Mouse (Mus musculus): ENCODE data around the gene Nckap5l.

Gene Nckap5l

DNA sequence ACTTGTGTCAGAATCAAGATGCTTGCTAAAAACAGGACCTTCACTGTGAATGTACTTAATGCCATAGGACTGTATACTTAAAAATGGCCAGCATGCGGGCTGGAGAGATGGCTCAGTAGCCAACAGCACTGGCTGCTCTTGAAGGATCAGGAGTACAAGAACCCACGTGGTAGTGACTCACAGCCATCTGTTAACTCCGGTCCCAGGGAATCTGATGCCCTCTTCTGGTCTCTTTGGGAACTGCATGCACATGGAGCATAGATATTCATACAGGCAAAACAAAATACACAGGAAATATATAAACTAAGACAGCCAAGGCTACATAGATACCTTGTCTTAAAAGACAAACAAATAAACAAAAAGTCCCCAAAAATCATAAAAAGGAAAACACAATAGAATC, 11.5 kb upstream of the Nckap5l start:
- DNase-seq = peak; percentile 67

DNA sequence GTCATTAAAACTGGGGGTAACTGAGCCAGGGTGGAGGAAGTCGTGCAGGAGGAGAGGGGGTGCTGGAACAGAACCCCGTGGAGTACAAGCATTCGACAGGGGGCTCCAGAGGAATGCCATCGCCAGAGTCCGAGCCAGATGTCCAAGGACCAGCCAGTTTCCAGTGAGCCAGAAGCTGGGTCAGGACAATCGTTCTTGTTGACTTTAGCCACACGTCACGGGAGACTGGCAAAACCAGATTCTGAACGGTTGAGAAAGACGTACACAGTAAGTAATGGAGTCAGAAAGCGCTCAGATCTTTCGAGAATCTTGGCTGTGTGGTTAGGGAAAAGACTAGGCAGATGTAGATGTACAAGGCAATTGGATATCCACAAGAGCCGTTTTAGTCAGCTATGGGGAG, 5.6 kb upstream of the Nckap5l start:
- DNase-seq = no peak

DNA sequence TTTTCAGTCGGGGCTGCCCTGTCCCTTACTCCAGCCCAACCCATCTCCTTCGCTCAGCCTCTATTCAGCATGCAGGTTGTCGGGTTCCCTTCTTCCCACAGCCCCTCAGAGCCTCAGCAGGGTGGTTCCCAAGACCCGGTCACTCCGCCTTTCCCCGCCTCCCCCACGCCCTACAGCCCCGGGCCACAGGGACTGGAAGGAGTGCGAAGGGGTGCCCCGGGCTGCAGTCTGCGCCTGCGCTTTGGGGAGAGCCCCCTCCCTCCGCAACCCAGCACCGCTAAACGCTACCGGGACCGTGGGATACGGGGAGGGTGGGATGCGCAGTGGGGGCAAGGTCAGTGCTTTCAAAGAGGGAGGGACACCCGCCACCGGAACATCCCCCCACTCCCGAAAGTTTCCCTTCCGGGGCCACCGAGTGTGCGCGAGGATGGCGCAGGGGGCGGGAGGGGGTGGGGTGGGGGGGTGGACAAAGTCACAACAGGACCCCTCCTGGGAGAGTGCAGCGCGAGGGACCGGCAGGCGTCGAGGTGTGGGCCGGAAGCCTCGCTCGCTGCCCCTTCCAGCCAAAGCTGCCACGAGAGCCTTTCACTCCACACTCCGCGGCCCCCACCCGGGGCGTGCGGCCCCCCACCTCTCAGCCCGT, 464 bp downstream of the Nckap5l start:
- DNase-seq = peak; percentile 53

DNA sequence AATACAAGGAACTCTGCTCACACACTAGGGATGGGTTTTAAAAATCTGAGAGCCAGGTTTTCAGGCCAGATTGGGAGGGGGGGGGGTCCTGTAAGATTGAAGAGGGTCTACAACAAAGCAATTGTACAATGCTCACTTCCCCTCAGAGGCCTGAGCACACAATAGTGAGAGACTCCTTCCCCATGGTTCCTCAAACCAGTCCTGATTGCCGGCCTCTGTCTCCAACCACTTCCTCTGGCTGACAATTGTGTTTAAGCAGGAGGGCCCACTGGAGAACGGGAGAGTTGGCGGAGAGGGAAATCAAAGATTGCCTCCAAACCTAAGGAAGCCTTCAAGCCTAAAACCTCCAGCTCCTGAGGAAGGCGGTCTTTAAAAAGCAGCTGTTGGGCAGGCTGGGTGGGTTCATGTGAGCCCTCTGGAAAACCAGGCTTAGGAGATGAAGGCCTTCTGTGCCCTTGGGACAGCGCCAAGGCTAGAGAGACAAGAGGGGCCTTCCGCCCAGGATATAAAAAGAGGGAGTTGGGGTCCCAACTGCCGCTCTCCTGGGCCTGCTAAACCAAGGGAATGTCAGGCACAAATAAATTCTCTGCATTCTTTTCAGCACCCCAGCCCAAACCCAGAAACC, 1.1 kb downstream of the Nckap5l start:
- DNase-seq = no peak

DNA sequence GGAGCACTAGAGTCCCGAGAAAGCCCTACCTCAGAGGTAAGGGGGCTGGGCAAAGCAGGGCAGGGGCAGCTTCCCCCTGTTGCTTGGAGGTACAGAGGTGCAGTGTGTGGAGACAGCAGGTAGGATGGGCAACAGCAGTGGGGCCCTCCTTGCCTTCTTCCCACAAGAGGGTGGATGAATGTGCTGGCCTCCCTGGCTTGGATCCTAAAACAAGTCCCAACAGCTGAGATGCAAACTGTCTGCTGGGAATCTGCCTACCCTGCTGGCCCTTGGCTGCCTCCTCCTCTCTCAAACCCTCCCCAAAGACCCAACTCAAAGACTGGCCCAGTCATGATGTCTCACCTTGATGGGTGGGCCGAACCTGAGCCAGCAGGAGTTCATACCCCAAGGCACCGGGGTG, 2.1 kb downstream of the Nckap5l start:
- no peak for DNase-seq

DNA sequence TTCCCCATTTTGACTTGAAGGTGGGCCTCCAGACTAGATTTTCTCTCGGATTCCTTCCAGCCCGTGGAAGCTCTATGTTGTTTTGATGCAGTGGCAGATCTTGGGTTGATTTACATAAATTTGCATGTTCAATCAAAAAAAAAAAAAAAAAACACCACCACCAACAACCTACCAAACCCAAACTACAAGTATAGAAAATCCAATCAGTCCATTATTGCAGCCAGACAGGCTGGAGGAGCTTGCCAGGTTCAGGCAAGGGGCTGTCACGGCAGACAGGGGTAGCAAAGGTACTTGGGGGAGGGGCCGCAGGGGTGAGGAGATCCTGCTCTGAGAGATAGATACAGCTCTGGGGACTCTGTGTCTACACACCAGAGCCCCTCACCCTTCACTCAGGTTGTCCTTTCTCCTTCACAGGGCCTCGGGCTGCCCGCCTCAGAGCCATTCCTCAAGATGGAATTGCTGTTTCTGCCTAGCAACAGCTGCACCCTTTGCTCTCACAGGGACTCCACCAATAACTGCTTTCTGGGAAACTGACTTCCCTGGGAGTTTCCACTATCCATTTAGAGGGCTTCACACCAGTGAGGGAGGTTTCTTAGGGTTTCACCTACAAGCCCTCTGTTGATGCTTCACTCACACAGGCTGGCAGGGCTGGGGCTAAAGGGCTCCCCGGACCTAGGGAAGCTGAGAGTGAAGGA, 2.8 kb downstream of the Nckap5l start:
- DNase-seq = no peak

DNA sequence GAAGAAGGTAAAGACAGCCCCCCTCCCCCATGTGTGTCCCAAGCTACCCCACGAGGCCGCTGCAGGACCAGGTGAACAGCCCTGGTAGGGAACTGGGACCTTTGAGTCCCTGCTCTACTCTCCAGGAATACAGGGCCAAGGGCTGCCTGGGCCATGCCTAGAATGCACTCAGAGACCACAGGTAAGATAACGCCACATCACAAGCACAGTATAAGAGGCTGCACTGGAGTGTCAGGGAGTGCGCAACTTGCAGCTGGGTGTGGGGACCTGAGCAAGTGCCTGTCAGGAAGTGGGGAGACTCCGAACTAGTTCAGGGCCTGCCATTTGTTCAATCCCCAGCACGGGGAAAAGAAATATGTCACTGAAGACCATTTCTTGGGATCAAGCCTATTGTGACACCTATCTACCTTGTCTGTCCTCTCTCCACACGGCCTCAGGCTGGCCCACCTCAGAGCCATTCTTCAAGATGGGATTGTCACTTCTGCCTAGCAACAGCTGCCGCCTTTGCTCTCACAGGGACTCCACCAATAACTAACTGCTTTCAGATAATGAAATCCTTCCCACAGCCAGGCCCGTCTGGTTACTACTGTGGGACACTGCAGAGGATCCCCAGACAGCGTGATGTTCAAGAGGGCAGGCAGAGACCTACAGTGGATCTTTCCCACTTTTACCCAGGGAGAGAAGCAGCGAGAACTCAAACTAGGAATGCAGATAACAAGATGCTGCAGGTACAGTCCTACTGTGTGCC, 4.2 kb downstream of the Nckap5l start:
- no peak for DNase-seq

DNA sequence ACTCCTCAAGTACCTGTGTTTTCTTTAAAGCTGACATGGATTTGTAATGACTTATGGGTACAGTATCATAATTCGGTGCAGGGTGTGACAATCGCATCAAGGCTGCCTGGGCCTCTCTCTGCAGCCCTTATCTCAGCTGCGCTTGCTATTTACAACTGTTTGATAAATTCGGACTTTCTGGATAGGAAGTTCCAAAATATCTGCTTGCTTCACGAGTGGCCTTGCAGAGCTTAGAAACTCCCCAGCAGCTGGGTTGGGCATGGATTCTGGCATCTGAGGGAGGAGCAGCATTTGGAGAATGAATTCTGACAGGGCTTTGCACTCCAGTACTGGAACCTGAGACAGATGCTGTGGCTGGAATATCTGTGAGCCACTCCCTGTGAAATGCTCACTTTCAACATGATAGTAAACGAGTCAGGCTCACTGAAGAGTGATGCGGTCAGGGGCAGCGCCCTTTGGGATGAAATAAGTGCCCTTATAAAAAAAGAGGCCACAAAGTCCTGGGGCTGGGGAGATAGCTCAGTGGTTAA, 7.7 kb downstream of the Nckap5l start:
- DNase-seq = no peak

DNA sequence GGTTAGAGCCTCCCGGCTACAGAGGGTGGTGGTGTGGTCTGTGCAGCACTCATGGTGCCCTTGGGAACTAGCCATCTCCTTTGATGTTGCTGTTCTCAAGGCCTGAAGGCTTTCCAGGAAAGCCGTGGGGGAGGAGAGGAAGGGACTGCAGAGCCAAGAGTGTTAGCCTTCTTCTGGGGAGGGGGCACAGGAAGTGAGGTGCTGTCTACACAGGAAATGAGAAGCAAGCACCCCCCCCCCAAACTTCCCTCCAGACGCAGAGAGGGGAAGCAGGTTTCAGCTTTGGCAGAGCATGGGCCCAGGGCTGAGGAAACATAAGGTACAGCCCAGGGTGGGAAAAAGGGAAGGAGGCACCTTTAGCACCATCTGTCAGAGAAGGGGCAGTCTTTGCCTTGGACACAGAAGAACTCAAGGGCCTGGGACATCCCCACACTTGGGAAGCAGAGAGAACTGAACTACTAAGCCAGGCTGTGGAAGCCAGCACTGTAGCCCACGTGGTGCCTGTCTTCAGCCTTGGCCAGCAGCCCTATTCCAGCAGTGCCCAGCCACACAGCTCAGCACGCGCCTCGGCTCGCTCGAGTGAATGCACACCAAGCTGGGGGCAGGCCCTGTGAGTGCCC, 8.3 kb downstream of the Nckap5l start:
- peak; percentile 75 for DNase-seq

DNA sequence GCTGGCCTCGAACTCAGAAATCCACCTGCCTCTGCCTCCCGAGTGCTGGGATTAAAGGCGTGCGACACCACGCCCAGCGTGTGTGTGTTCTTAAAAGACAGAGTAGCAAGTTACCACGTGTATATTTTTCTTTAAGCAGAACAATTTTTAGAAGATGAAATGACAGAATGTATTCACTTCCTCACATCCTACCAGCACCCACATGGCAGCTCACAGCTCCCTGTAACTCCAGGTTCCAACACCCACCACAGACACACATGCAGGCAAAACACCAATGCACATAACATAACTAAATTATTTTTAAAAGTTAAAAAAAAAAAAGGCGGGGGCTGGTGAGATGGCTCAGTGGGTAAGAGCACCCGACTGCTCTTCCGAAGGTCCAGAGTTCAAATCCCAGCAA, 11.4 kb downstream of the Nckap5l start:
- peak; percentile 54 for DNase-seq

DNA sequence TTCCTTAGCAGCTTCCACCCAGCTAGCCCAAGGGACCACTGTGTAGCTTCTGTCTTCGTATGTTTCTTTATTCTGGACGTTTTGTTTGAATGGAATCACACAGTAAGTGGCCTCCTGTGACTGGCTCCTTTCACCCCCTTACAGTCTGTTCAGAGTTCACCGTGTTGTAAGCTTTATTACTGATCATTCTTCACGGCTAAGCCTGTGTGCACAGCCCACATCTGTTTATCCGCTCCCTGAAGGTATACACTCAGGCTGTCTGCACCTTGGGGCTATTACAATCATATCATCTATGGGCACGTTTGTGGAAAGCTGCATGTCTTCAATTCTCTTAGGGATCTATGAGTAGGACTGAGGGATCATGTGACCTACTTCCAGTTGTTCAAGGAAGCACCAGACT, 12.0 kb downstream of the Nckap5l start:
- no peak for DNase-seq

DNA sequence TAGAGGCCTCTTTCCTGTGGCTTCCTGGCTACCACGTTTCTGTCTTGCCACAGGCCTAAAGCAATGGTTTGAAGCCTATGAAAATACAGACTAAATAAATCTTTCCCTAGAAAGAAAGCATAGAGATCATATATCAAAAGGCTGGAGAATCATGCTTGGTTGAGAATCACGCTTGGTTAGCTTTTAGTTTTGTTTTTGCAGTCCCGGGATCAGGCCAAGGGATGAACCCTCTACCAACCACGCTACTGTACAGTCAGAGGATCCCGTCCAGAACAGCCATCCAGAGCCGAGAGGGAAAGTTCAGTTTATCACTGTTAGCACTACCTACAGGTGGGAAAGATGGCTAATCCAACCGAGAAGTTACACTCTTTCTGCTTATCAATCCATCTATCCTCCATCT, 15.2 kb downstream of the Nckap5l start:
- DNase-seq = no peak

DNA sequence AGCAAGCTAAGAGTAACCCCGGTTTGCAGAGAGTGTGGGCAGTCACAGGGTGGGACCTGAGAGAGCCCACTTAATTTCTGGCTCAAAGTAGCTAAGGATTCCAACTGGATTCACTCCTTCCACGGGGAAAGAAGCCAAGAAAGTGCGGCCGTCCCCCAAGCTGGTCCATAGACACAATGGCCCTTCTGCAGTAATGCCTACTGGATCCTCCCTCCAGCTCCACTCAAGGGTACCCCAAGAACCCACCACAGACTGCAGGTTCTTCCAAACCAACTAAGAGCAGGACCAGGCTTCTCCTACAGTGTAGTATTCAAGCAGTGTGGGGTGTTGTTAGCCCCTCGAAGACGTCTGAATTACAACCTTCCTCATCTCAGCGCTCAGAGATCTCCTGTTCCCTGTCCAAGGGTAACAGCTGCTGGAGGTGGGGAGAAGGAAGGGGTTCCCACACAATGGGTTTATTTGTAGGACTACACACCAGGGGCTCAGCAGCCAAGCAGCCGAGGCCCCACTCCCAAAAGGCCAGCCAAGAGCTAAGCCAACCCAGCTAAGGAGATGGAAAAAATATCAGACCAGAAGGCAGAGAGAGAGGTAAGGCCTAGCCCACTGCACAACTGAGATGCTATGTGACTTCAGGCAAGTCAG, 16.6 kb downstream of the Nckap5l start:
- no peak for DNase-seq

DNA sequence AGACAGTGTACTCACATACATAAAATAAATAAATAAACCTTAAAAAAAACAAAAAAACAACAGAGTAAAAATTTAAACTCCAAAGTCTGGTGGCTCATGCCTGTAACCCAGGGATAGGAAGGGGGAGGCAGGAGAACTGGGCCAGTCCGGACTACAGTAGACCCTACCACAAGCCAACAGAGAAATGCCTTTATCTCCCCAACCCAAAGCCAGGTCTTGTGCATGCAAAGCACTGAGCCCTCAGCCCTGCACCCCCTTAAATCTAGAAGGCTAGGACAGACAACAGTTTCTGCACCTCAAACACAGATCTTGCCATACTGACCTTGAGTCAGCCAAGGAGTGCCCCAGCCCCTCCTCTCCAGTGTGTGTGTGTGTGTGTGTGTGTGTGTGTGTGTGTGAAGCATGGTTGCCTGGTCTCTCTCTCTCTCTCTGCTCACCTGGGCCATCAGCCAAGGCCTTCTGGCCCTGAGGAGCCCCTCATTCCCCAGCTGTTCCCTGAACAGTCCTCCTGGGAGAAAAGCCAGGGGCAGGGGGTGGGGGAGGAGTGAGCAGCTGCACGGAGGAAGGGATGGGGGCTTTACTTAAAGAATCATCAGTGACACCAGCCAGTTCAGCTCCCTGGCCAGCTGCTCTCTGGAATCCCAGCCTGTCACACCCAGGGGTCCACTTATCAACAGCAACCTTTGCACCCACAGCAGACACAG, 17.3 kb downstream of the Nckap5l start:
- no peak for DNase-seq

DNA sequence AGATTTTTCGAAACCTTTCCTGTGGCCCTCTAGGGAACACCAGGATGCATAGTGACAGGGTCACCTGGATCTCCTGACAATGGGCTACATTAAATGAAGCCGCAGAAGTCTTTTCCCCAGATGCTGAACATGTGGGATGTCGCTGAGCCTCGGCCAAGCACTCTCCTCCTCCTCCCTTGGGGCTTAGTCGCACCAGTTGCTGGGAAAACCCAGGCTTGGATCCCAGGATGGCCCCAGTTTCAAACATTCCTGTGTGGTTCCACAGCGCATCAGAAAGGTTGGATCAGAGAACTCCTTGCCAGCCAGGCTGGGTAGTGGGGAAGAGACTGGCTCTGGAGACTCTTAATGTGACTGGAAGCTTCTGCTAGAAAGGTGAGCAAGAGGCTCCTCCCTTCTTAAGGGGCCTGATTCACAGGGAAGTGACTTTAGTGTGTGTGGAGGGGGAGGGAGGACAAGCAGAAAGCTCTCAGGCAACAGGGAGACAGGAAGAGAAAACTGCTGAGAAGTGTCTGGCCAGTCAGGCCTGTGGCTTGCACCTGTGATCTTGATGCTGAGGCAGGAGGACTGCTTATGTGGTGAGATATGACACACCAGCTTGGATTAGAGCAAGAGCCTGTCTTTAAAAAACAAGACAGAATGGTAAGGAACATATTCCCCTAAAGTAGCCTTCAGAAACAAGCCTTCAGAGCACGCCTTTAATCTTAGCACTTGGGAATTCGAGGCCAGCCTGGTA, 18.4 kb downstream of the Nckap5l start:
- no peak for DNase-seq

DNA sequence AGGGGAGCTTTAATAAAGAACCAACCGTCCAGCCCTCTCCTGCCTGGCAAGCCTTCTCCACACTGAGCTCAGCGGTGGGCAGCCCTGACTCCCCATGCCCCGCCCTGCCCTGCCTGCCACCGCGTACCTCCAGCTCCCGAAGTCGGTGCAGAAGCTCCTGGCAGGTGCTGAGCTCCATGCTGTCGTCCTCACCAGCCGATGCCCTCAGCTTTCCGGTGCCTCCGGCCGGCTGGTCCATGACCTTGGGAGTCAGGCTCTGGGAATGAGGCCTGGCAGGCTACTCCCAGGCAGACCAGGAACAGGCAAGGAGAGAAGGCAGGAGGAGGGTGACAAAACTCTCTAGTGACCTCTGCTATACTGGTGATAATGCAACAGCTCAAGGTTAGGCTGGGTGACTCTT, 23.6 kb downstream of the Nckap5l start:
- DNase-seq = no peak

DNA sequence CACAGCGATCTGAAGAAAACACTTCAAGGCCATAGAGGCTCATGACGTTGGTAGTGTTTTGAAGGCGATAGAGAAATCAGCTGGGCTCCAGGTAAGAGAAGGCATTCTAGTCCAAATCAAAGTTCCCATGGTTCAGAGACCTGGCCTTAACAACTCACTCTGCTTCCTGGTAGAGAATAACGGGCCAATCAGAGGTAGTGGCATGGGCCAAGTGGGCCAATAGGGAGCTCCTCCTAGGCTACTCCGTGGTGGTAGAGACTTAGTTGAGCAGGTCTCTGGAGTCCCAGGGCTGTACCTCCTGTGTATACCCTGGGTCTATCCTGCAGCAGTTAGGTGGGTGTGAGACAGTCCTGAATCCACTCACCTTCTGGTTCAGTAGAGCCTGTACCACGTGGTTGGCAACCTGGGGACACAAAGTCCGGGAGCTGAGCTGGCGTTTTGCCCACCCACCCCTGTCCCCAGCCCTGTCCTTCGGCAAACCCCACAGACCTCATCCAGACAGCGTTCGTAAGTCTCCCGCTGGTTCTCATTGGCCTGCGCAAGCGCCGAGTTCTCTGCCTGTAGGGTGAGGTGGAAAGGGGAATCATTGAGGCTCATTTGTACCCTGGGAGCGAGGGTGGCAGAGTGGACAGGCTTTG, 24.3 kb downstream of the Nckap5l start:
- no peak for DNase-seq

DNA sequence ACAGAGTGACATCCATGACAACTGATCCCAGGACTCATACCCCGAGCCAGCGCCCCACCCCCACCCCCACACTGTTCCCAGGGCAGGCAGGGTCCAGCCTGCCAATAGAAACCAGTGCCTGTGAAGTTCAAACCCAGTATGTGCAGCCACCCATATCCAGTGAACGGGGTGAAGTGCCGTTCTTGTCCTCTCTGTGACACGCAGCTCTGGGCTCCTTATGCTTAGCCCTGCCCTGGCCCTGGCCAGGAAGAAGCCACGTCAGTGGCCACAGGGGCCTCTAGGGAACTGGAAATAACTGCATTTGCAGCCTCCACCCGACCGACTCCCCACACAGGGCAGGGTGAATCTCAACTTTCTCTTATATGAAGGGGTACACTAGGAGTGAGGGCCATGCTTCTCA, 25.6 kb downstream of the Nckap5l start:
- DNase-seq = no peak

DNA sequence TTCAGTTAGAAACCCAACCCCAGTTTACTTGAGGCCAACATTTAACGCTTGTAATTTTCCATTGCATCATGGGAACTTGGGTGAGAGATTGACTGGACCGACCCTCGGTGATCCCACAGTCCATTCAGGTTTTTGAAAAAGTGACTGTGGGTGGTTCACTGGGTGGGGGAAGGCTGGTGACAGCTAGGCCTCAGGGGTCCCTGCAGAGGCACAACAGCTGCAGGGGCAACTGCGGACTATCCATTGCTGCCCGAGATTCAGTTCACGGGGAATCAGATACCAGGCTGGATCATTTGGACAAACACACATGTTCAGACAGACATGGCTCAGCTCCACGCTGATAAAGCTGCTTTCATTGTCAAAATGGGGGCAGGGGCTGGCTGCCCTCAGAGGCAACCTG, 26.0 kb downstream of the Nckap5l start:
- DNase-seq = no peak

DNA sequence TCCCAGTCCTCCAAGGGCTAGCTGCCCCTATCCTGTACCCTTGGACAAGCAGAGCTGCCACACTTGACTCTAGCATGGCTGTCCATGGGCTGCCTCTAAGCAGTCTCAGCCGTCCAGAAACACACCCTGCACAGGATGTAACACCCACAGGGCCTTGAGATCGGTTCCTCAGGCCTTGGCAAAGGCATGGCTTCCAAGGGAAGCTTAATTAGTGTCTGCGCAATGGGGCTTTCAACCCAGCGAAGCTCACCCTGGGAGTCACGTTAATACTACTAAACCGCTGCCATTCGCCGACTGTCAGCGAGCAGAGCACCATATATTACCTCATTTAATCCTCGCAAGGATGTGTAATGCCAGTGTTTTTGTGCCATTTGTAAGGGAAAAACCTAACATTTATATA, 26.5 kb downstream of the Nckap5l start:
- DNase-seq = no peak

DNA sequence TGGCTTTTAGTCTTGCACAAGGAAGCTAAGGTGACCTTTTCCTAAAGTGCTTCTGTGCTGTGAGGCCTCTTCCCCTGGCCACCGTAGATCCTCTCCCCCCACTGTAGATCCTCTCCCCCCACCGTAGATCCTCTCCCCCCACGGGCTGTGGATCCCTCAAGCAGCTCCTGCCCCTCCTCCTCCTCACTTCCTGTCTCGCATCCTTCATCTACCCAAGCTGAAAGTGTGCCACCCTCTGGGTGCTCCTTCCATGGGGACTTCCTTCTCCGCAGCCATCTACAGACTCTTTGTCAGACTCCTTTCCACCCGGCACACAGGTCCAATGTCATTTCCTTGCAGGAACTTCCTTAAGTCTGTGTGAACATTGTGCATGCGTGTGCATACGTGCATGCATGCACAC, 27.2 kb downstream of the Nckap5l start:
- no peak for DNase-seq

Measured in right cerebral cortex, adult 18-20 months (tissue).